Mouse (Mus musculus) brain, adult 2 months (tissue): ENCODE data around the gene B130006D01Rik.

ENCODE experiments used
- DNase-seq: peaks from one replicate; pipeline ENCODE4 v3.0.0; 2011; ENCODE audit warnings: low read depth, low spot score

B130006D01Rik gene

GRCm38 (mm10) chr11:95723287-95723686, at the start of gene B130006D01Rik:
B130006D01Rik (plus strand) TSS chr11:95723587.
- no peak for DNase-seq

GRCm38 (mm10) chr11:95675498-95675897, 47.9 kb upstream of the B130006D01Rik start:
- DNase-seq = no peak

GRCm38 (mm10) chr11:95676307-95676706, 47.1 kb upstream of the B130006D01Rik start:
- peak; percentile 60 for DNase-seq

- DNase-seq = no peak
These were observed 45.3 kb upstream of the B130006D01Rik start for GRCm38 (mm10) chr11:95677925-95678701.

- peak; percentile 16 for DNase-seq
These were observed 41.3 kb upstream of the B130006D01Rik start for GRCm38 (mm10) chr11:95681995-95682601.

- DNase-seq = no peak
These were observed 40.4 kb upstream of the B130006D01Rik start for GRCm38 (mm10) chr11:95682946-95683345.

- peak; percentile 84 for DNase-seq
These were observed 37.4 kb upstream of the B130006D01Rik start for GRCm38 (mm10) chr11:95686031-95686430.

GRCm38 (mm10) chr11:95687084-95687656, 36.2 kb upstream of the B130006D01Rik start:
- DNase-seq = peak; percentile 38

- peak; percentile 28 for DNase-seq
These were observed 34.9 kb upstream of the B130006D01Rik start for GRCm38 (mm10) chr11:95688515-95688914.

- DNase-seq = peak; percentile 37
These were observed 34.4 kb upstream of the B130006D01Rik start for GRCm38 (mm10) chr11:95688981-95689380.

- no peak for DNase-seq
These were observed 33.8 kb upstream of the B130006D01Rik start for GRCm38 (mm10) chr11:95689544-95689943.

- DNase-seq = no peak
These were observed 24.8 kb upstream of the B130006D01Rik start for GRCm38 (mm10) chr11:95698541-95698940.

GRCm38 (mm10) chr11:95700778-95701739, 22.3 kb upstream of the B130006D01Rik start:
- no peak for DNase-seq

GRCm38 (mm10) chr11:95704032-95704969, 19.1 kb upstream of the B130006D01Rik start:
- no peak for DNase-seq

GRCm38 (mm10) chr11:95704970-95705330, 18.4 kb upstream of the B130006D01Rik start:
- peak; percentile 49 for DNase-seq

GRCm38 (mm10) chr11:95709534-95710040, 13.8 kb upstream of the B130006D01Rik start:
- no peak for DNase-seq

- no peak for DNase-seq
These were observed 12.9 kb upstream of the B130006D01Rik start for GRCm38 (mm10) chr11:95710478-95710877.

- DNase-seq = peak; percentile 76
These were observed 11.3 kb upstream of the B130006D01Rik start for GRCm38 (mm10) chr11:95712085-95712562.

- DNase-seq = peak; percentile 95
These were observed 10.7 kb upstream of the B130006D01Rik start, which contains the start of gene Zfp652 for GRCm38 (mm10) chr11:95712563-95713224. Zfp652 (plus strand) TSS chr11:95712673.
